Mouse (Mus musculus): ENCODE results near the gene Map3k1. TPM values are rescaled to one million over a fixed set of nuclear protein-coding genes. Genes with fewer than 3 reads are reported as not detected.

Map3k1 gene
- total RNA-seq (2015; ENCODE audit: low replicate concordance) (75.0 and 104 TPM in 2 replicates), total RNA-seq (2017; ENCODE audit: low replicate concordance) (124 and 167 TPM in 2 replicates)

DNA sequence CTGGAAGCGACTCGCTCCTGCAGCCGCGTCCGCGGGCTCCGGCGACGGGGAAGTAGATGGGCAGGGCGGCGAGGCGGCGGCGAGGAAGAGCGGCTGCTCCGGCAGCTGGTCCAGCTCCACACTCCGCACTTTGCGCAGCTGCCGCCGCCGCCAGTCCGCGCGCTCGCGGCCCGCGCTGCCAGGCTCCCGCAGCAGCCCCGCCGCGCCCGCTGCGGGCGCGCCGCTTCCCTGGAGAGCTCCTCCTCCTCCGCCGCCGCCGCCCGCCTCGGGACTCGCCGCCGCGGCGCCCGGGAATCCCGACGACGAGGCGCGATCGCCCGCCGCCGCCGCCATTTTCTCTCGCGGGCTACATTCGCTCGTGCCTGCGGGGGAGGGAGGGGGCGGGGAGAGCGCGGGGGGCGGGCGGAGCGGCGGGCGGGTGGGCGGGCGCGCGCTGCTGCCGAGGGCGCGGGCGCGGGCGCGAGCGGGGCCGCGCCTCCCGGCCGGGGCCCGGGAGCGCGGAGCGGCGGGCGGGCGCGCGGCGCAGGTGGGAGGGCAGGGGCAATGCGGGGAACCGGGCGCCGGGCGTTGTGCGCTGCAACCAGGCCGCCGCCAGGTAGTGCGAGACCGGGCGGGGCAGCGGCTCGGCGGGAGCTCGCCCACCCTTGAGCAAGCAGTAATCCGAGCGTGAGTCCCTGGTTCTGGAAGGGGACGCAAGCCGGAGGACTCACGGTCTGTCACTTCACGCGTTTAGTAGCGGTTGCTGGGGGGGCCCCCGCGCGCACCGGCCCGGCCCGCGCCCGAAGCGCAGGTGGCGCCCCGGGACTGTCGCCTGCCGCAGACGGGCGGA, at the start of gene Map3k1:
Map3k1 (minus strand) TSS at position 357 of the 829 bp plus-strand sequence.
- peak; percentile 49 for ATAC-seq (replicated peaks; ENCODE audit: low FRiP score, poor library complexity, severe bottlenecking)

DNA sequence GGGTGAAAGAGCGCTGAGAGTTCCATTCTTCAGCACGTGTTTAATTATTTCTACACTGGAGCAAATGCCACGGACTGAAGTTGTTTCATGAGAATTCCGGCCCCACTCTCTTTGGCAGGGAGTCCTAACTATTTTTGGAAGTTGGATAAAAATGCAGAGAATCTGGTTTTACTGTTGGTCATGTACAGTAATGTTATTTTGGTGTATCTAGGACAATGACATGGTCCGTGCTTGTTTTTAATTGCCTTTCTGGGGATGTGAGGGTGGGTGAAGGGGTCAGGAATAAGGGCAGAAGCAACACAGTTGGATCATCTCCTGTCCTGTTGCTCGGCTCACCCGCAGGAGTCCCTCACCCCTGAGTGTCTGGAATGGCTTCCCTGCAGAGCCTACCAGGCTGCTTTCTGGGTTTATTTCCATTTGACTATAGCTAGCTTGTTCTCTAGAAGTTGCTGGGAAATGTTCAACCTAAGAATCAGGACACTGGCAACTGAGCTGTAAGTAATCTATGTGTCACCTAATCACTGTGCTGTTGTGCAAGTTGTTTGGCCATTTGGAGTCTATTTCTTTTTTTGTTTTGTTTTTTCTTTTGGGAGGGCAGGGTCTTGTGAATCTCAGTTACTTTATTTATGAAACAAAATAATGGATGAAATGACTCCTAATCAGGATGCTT, 48.1 kb upstream of the Map3k1 start:
- no peak for ATAC-seq (replicated peaks; ENCODE audit: low FRiP score, poor library complexity, severe bottlenecking)

DNA sequence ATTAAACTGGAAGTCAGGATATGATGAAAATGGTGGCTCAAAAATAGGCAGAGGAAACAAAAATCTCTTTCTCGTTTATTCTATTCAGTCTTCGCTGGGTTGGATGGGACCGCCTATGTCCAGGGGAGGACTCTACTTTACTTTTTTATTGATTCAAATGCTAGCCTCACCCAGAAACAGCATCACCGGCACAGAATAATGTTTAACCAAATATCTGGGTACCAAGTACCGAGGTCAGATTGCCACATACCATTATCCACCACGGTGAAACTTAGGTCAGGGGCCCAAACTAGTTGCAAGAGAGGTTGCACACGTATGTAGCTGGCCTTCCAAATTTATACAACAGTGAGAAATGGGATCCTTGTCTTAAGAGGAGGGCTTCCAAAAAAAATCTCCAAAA, 47.4 kb upstream of the Map3k1 start:
- ATAC-seq (replicated peaks; ENCODE audit: low FRiP score, poor library complexity, severe bottlenecking), result no peak

DNA sequence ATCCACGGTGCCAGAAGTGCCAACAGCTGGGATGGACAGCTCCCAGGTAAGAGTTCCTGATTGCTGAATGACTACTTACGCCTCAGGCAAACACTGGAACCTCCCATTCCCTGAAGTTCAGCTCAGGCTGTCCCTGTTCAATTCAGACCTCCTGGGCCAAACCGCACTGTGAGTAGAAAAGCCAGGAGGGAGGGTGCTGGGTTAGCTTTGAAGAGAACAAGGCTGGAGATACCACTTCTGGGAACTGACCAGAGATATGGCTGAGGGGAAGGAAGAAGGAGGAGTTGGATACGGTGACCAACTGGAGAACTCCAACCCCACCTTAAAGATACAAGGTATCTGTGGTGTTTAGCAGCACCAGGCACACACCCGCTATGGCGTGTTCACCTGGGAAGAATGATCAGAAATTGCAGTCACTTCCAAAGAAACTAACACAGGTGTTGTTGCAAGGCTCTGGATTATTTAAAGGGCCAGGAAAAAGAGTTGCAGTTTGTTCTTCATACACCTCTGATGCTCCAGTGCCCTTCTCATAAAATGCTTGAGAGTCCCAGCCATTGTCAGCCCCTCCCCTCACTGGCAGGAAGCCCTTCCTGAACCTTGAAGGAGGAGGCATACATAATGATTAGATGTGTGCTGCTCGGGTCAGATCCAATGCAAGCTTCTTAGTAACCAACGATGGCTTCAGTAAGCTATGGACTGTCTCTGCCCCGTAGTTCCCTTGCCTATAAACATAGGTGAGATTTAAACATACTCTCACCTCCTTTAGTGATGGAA, 43.8 kb upstream of the Map3k1 start:
- ATAC-seq (replicated peaks; ENCODE audit: low FRiP score, poor library complexity, severe bottlenecking), result no peak

DNA sequence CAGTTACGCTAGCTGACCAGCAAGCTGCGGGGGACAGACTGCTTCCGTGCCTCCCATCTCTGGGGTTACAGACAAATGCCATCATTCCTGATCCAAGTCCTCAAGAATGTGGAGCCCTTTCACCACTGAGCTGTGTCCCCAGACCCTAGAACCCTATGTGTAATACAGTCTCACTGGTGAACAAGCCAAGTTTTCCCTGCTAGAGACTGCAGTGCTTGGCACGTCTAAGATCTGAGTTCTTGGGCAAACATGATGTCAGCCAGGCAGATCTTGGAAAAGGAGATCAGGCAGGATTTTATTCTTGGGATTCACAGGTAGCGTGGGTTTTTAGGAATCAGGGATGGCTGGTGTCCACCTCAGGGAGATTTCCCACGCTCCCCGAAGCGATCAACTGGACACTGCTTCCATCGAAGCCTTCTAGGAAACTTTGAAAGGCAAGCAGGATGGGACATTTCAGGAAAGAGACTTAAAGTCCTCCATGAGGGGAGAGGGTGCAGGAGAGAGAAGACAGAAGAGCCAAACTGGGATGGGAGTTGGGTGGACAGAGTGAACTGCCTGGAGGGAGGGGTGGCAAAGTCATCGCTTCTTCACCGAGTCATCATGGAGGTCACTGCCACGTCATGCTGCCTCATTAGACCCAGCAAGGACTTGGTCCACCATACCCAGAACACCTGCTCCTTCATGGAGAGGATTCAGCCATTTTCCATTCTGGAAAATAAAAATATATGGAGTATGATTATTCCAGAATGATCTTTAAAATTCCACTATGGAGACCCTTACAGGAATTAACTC, 41.4 kb upstream of the Map3k1 start:
- ATAC-seq (replicated peaks; ENCODE audit: low FRiP score, poor library complexity, severe bottlenecking), result no peak

DNA sequence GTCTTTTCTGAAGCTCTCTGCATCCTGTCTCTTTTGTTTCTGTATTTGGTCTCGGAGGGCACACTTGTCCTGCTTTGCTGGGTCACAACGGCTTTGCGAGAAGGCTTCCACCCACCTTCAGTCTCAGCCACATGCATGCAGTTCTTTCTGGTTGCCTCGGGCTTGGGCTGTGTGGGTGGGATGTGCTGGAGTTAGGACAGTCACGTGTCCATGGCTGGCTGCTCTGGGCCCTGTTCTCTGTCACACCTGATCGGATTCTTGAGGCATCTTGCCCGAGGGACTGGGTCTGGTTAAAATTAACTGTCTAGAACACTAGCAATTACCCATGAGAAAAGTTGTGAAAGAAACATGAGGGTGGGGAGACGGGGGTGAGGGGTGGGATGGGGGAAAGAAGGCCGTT, 36.7 kb upstream of the Map3k1 start:
- no peak for ATAC-seq (replicated peaks; ENCODE audit: low FRiP score, poor library complexity, severe bottlenecking)

DNA sequence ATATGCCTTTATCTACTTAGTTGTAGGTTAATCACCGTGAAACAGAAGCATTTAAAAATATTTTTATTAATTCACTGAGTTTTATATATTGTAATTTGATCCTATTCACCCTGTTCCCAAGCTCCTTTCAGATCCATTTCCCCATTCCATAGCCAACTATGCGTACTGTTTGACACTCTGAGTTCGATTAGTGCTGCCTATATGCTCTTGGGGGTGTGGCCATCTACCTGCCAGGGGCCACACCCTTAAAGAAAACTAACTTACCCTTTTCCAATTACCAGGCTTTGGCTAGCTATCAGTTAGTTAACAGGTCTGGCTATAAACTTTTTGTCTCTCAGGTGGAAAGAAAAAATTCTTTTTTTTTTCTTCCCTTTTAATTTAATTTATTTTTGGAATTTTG, 35.5 kb upstream of the Map3k1 start:
- no peak for ATAC-seq (replicated peaks; ENCODE audit: low FRiP score, poor library complexity, severe bottlenecking)

DNA sequence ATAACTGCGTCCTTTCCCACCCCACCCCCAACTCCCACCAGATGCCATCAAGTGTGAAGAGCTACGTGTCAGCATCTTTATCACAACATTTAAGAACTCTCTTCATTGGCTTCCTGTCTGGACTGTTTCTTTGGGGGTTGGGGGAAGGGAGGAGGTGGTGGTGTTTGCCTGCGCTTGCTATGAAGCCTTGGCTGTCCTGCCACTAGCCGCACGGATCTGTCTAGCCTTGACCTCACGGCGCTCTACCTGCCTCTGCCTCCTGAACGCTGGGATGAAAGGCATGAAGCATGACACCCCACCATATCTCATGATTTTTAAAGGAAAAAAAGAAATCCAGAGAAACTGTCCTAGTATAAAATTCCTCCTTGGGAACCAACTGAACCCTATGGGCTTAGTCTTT, 27.0 kb upstream of the Map3k1 start:
- ATAC-seq (replicated peaks; ENCODE audit: low FRiP score, poor library complexity, severe bottlenecking), result no peak

DNA sequence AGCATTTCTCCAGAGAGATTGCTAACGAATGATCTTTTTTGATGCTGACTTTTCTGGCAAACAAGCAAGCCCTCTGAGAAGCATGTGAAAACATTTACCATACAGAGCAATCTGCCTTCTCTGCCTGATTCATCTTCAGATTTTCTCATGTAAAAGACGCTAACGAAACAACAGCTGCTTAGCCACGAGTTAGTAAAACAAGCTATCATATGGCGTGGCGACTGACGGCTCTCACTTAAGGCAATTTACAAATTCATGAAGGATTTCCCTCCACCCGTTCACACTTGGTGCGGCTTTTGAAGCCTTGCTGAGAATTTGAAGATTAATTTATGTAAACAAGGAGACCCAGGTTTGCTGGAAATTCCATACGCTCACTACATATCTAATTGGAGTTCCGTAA, 25.8 kb upstream of the Map3k1 start:
- no peak for ATAC-seq (replicated peaks; ENCODE audit: low FRiP score, poor library complexity, severe bottlenecking)

DNA sequence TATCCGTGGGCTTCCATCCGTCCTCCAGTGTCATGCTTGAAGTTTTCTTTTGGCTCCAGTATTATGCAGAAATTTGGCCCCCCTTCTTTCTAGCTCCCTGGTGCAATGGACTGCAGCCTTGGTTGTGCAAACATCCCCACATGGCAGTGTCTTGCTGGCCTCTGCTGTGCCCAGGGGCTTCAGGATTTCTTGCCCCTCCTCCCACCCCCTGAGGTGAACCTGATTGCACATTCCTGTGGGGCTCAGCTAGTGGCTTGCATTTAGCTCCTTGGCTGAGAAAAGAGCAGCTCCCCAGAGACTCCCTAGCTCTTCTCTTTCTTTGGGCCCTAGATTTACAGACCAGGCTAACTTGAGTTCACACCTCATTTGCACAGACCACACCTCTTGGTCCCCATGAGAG, 20.7 kb upstream of the Map3k1 start:
- no peak for ATAC-seq (replicated peaks; ENCODE audit: low FRiP score, poor library complexity, severe bottlenecking)

DNA sequence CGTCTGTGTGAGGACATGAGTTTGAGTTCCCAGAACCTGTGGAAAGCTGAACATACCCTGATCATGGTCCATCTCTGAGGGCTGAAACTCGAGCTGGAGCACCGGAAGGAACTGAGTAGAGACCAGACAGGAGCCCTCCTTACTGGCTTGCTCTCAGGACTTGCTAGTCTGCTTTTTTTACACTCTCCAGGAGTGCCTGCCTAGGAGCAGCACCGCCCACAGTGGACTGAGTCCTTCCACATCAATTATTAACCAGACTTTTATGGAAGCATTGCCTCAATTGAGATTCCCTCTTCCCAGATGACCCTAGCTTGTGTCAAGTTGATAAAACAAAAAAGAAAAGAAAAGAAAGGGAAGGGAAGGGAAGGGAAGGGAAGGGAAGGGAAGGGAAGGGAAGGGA, 18.7 kb upstream of the Map3k1 start:
- ATAC-seq (replicated peaks; ENCODE audit: low FRiP score, poor library complexity, severe bottlenecking), result no peak

DNA sequence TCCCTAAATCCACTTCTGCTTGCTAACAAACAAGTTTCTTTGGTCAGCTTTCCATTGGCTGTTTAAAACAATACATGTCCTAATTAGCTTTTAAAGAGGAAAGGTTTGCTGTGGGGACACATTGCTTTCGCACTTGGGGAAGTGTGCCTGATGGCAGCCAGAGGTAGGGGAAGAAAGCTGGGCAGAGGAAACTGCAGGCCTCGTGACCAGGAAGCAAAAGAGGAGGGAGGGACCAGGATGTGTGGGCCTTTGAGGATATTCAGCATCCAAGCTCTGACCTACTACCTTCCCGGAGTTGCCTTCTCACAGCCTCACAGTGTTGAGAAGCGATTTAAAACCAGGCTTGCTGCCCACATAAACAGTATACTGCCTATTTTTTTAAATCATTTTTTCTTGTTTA, 15.4 kb upstream of the Map3k1 start:
- no peak for ATAC-seq (replicated peaks; ENCODE audit: low FRiP score, poor library complexity, severe bottlenecking)

DNA sequence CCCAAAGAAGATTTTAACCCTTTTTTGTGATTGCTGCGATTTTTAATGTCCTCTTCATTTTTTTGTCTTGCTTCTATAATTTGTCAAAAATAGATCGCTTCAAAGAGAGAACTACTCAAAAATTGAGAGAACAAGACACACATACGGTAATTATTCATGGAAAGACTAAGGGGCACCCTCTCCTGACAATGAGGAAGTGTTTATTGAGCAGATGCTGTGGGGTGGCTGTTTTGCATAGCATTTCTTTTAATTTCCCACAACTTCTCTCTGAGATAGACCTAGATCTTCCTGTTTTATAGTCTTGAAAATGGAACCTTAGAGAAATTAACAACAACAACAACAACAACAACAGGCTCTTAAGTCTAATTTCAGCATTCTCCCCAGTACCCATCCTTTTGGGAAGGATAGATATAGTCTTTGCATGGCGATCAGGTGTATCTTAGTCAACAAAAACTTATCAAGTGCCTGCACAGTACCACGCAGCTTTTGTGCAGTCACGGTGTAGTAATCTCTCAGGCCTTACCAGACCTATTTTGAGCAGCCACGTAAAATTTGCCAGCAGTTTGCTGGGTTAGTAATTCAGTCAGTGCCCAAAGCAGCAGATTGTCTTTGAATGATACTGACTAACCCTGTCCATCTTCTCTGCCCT, 13.1 kb upstream of the Map3k1 start:
- peak; percentile 59 for ATAC-seq (replicated peaks; ENCODE audit: low FRiP score, poor library complexity, severe bottlenecking)

DNA sequence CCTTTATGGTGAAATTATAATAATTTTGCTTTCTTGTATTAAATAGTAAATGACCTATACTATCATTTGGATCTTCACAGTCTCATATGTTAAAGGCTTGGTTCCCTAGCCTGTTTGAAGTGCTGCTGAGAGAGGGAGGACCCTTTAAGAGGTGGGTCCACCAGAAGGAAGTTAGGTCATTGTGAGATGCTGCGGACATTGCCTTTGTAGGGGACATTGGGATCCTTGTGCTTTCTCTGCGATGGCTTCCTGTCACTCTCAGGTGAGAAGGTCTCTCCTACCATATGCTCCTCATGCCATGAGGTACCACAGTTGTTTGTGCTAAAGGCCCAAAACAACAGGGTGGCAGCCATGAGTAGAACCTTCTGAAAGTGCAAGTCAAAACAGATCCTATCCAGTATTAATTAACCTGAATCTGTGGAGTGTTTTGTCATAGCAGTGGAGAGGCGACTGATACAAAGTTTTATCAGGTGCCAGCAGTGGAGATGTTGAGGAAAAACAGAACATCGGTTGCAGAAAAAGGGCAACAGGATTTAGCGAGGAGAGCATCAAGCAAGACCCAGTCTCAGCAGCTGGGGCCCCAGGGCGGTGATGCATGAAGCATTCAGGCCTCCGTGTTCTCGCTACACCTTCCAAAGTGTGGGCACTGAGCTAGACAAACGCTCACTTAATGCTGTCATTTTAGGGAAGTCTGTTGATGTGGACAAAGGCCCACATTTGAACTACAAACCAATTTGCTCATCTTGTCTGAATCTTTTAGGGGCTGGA, 11.0 kb upstream of the Map3k1 start:
- no peak for ATAC-seq (replicated peaks; ENCODE audit: low FRiP score, poor library complexity, severe bottlenecking)

DNA sequence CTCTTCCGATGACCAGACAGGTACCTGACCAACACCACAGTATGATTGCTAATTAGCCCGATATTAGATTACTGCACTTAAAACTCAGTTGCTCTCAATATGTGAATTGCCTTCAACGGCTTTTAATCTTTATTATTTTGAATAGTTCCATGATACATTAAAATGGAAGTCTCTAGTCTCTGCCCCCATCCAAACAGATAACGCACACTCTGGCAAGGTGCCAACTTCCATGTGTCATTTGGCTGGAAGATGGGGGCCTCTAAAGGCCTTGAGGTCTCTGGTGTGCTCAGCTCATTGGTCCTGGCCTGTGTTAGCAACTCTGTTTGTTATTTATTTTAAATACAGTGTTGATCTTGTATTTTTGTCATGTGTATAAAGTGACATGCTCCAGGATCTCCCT, 10.3 kb upstream of the Map3k1 start:
- no peak for ATAC-seq (replicated peaks; ENCODE audit: low FRiP score, poor library complexity, severe bottlenecking)

DNA sequence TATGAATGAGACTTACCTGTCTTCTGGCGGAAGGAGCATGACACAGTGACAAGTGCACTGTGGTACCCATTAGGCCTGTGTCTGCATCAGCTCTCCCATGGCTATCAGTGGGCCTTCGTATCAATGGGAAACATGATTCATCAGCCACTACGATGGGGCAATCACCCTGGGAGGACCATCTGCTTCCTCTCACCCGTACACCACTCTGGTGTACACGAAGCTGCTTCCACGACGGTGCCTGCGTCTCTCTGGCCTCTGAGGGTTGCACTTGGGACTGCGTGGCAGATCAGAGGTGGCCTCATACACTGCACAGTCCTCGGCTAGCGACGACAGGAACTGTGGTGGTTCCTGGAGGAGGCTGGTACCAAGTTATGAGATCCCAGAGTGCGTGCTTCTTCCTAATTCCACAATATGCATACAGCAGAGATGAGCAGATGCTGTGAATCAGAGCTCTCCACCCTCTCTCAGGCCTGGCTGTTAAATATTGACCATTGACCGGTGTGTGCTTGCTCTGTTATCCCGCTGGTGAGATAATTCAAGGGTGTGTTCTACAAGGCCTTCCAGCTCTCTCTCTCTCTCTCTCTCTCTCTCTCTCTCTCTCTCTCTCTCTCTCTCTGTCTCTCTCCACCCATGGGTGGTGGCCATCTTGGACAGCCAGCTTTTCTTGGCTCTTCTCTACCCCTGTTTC, 9.6 kb upstream of the Map3k1 start:
- ATAC-seq (replicated peaks; ENCODE audit: low FRiP score, poor library complexity, severe bottlenecking), result no peak

DNA sequence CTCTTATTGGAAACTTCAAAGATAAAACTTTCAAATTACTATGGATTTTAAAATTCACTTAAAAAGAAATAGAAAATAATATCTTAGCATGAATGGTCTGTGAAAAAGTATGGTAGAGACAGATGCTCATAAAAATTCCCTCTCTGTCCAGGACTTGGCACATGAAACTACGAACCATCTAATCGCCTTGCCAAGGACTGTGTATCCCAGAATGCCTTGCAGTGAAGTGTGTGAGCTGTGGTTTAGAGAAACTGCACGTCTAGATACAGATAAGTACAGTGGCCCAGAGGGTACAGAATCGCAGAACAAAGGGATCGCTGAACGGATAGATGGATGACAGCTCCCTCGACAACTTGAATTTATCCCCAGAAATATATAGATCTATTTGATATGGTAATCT, 9.0 kb upstream of the Map3k1 start:
- ATAC-seq (replicated peaks; ENCODE audit: low FRiP score, poor library complexity, severe bottlenecking), result 0 out of 2 replicates have a peak, but pooled peaks have one; percentile 45

DNA sequence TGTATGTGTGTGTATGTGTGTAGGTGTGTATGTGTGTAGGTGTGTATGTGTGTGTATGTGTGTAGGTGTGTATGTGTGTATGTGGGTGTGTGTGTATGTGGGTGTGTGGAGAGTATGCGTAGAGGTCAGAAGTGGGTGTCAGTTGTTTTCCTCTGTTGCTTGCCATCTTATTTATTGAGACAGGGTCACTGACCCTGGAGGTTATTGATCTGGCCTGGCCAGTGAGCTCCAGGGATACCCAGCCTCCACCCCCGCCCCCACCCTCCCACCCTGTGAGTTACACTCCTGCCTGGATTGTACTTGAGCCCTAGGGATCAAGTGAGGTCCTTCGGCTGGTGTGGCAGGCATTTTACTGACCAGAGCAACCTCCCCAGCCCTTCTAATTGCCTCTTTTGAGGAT, 7.6 kb upstream of the Map3k1 start:
- no peak for ATAC-seq (replicated peaks; ENCODE audit: low FRiP score, poor library complexity, severe bottlenecking)

Measured in erythroid progenitor cell, adult 5-6 weeks (primary cell).